Mouse (Mus musculus) liver, postnatal 0 days (tissue): ENCODE measurements around the gene Krtap28-13.

Experiments used
- CTCF ChIP-seq: sonication (generic); IDR thresholded peaks from 2 replicates; pipeline ENCODE4 v1.5.1; 2016; ENCODE audit warnings: antibody characterized with exemption, low read depth
- EP300 ChIP-seq: IDR thresholded peaks from 2 replicates; pipeline ENCODE4 v1.6.1; 2016; ENCODE audit warnings: antibody characterized with exemption, low read depth, mild to moderate bottlenecking

GRCm38 (mm10) chr1:83110992-83111391, 50.3 kb downstream of the Krtap28-13 start:
- TF ChIP-seq CTCF, result no peak
- no peak for TF ChIP-seq EP300
